Mouse (Mus musculus): Measurements from ENCODE around the gene Stat5b. TPM values are rescaled to one million over a fixed set of nuclear protein-coding genes. Genes with fewer than 3 reads are reported as not detected.

Stat5b gene
- polyA plus RNA-seq, 1 experiment, result 23.2 TPM

DNA sequence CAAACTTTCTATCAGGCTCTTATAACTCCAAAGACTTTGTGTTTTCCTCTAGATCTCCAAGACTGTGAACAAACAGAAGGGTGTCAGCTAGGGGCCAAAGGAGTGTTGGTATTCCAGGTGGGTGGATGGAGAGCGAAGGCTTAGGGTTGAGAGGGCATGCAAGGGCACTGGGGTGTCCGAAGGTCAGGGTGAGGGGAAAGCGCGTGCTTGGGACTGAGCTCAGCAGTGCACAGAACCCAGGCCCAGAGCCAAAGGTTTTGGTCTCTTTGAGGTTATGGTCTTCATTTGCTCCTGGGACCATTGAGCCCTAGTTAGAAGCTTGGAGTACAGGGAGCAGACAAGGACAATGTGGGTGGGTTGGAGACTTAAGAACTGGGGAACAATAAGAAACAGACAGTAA lies 4.7 kb upstream of the Stat5b start:
- Histone ChIP-seq H3K4me3 (ENCODE audit: insufficient read depth, low read depth, low read length) (no peak overlapping the region), H3K4me1 (ENCODE audit: control insufficient read depth, insufficient read depth, low read length) (peaks cover 33% of the 10 kb centered on the region), H3K27ac (ENCODE audit: insufficient read depth, low read depth, low read length) (0 out of 2 replicates have a peak overlapping the region, but pooled peaks have one; percentile 26), H3K36me3 (ENCODE audit: control insufficient read depth, insufficient read depth, low read length) (no peaks in the 10 kb centered on the region), H3K27me3 (replicated peaks; ENCODE audit: control insufficient read depth, insufficient read depth, low read length) (no peaks in the 10 kb centered on the region)
- DNase-seq, result peak; percentile 50
- WGBS, result 51% methylated on average over 4 of the region's 4 CpGs
- TF ChIP-seq CTCF (conservative IDR thresholded peaks at IDR 0.05; ENCODE audit: insufficient read depth, insufficient read length, low read depth, low read length) (no peak), POLR2A (IDR thresholded peaks at IDR 0.05; ENCODE audit: low read depth, low read length) (no peak)

GRCm38 (mm10) chr11:100854268-100854667 lies 3.7 kb upstream of the Stat5b start:
- H3K27me3 ChIP-seq (replicated peaks; ENCODE audit: control insufficient read depth, insufficient read depth, low read length), result no peaks in the 10 kb centered on the region
- no peaks in the 10 kb centered on the region for H3K36me3 ChIP-seq (ENCODE audit: control insufficient read depth, insufficient read depth, low read length)
- no peak overlapping the region for H3K4me3 ChIP-seq (ENCODE audit: insufficient read depth, low read depth, low read length)
- WGBS, result 21% methylated on average over 4 of the region's 4 CpGs
- peak; percentile 87 for DNase-seq
- TF ChIP-seq CTCF (conservative IDR thresholded peaks at IDR 0.05; ENCODE audit: insufficient read depth, insufficient read length, low read depth, low read length) (no peak), POLR2A (IDR thresholded peaks at IDR 0.05; ENCODE audit: low read depth, low read length) (no peak)
- H3K4me1 ChIP-seq (ENCODE audit: control insufficient read depth, insufficient read depth, low read length), result peaks cover 29% of the 10 kb centered on the region
- H3K27ac ChIP-seq (ENCODE audit: insufficient read depth, low read depth, low read length), result no peak overlapping the region

GRCm38 (mm10) chr11:100853018-100853417 lies 2.5 kb upstream of the Stat5b start:
- peaks cover 28% of the 10 kb centered on the region for H3K4me1 ChIP-seq (ENCODE audit: control insufficient read depth, insufficient read depth, low read length)
- H3K27ac ChIP-seq (ENCODE audit: insufficient read depth, low read depth, low read length), result no peak overlapping the region
- no peaks in the 10 kb centered on the region for H3K36me3 ChIP-seq (ENCODE audit: control insufficient read depth, insufficient read depth, low read length)
- DNase-seq, result no peak
- TF ChIP-seq POLR2A (IDR thresholded peaks at IDR 0.05; ENCODE audit: low read depth, low read length) (no peak), CTCF (conservative IDR thresholded peaks at IDR 0.05; ENCODE audit: insufficient read depth, insufficient read length, low read depth, low read length) (no peak)
- H3K27me3 ChIP-seq (replicated peaks; ENCODE audit: control insufficient read depth, insufficient read depth, low read length), result no peaks in the 10 kb centered on the region
- 85% methylated on average over 5 of the region's 5 CpGs for WGBS
- H3K4me3 ChIP-seq (ENCODE audit: insufficient read depth, low read depth, low read length), result no peak overlapping the region

GRCm38 (mm10) chr11:100852088-100852487 lies 1.6 kb upstream of the Stat5b start:
- Histone ChIP-seq H3K27ac (ENCODE audit: insufficient read depth, low read depth, low read length) (no peak overlapping the region), H3K4me1 (ENCODE audit: control insufficient read depth, insufficient read depth, low read length) (peaks cover 28% of the 10 kb centered on the region), H3K4me3 (ENCODE audit: insufficient read depth, low read depth, low read length) (no peak overlapping the region), H3K27me3 (replicated peaks; ENCODE audit: control insufficient read depth, insufficient read depth, low read length) (no peaks in the 10 kb centered on the region), H3K36me3 (ENCODE audit: control insufficient read depth, insufficient read depth, low read length) (no peaks in the 10 kb centered on the region)
- WGBS, result 95% methylated on average over 2 of the region's 2 CpGs
- no peak for TF ChIP-seq POLR2A (IDR thresholded peaks at IDR 0.05; ENCODE audit: low read depth, low read length)
- no peak for TF ChIP-seq CTCF (conservative IDR thresholded peaks at IDR 0.05; ENCODE audit: insufficient read depth, insufficient read length, low read depth, low read length)
- DNase-seq, result no peak

DNA sequence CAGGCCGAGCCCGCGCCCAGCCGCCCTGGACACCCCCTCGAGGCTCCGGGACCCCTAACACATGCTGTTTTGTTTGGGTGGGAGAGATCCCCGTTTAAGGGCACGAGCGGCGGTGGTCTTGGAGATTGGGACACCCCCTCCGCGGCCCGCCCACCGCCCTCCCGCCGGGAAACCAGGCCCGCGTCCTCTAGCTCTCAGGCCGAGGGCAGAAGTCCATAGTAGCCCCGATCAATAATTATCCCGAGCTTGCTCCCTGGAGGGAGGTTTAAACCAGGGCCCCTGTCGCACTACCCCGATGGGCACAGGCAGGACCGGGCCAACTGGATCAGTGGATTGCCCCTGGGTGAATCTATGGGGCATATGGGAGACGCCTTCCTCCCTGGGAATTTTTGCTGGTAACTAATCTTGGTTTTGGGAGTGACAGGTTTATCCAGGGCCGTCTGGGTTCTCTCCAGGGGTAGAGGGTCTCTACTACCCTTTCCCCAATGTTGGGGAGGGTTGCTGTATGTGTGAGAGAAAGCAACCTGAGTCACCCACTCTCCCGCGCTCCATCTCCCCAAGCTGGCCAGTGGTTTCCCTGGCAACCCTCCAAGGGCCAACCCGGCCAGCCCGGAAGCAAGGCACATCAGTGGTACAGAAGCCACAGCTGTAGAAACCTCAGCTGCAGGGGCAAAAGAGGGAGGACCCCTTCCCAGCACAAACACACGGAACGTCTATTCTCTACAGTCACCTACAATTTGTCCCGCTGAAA lies 429 bp upstream of the Stat5b start:
- H3K4me3 ChIP-seq (ENCODE audit: insufficient read depth, low read depth, low read length), result peak overlapping the region; percentile 81
- peaks cover 30% of the 10 kb centered on the region for H3K4me1 ChIP-seq (ENCODE audit: control insufficient read depth, insufficient read depth, low read length)
- 4% methylated on average over 33 of the region's 33 CpGs for WGBS
- TF ChIP-seq POLR2A (IDR thresholded peaks at IDR 0.05; ENCODE audit: low read depth, low read length) (no peak), CTCF (conservative IDR thresholded peaks at IDR 0.05; ENCODE audit: insufficient read depth, insufficient read length, low read depth, low read length) (no peak)
- H3K27ac ChIP-seq (ENCODE audit: insufficient read depth, low read depth, low read length), result peak overlapping the region; percentile 94
- H3K27me3 ChIP-seq (replicated peaks; ENCODE audit: control insufficient read depth, insufficient read depth, low read length), result no peaks in the 10 kb centered on the region
- DNase-seq, result peak; percentile 84
- no peaks in the 10 kb centered on the region for H3K36me3 ChIP-seq (ENCODE audit: control insufficient read depth, insufficient read depth, low read length)

DNA sequence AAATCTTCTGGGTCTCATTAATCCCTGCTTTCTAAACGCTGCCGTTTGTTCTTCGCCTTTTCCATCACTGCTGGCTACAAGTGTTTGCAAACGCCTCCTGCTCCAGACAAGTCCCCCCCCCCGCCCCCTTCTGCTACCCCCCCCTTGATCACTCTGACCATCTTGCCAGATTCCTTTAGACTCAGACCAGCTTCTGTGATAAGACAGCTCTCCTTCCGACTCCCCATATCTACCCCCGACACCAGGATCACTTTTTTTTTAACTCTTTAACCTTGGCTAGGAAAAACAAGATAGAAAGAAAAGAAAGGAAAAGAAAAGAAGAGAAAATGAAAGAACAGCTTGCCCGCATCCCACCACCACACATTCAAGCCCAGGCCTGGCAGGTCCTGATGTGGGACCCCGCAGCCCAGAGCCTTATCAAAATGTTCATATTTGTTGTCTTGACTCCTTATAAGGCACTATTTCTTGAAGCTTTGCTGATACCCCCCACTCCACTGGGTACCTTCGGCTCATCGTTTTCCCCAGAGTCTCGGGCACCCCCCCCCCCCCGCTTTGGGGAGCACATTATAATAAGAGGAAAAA lies 977 bp downstream of the Stat5b start:
- Histone ChIP-seq H3K36me3 (ENCODE audit: control insufficient read depth, insufficient read depth, low read length) (no peaks in the 10 kb centered on the region), H3K4me1 (ENCODE audit: control insufficient read depth, insufficient read depth, low read length) (peaks cover 17% of the 10 kb centered on the region; the same call in 1 of the 2 replicates), H3K27me3 (replicated peaks; ENCODE audit: control insufficient read depth, insufficient read depth, low read length) (no peaks in the 10 kb centered on the region), H3K27ac (ENCODE audit: insufficient read depth, low read depth, low read length) (peak overlapping the region; percentile 94), H3K4me3 (ENCODE audit: insufficient read depth, low read depth, low read length) (peak overlapping the region; percentile 81)
- WGBS, result 5% methylated on average over 13 of the region's 13 CpGs
- no peak for TF ChIP-seq CTCF (conservative IDR thresholded peaks at IDR 0.05; ENCODE audit: insufficient read depth, insufficient read length, low read depth, low read length)
- DNase-seq, result no peak

DNA sequence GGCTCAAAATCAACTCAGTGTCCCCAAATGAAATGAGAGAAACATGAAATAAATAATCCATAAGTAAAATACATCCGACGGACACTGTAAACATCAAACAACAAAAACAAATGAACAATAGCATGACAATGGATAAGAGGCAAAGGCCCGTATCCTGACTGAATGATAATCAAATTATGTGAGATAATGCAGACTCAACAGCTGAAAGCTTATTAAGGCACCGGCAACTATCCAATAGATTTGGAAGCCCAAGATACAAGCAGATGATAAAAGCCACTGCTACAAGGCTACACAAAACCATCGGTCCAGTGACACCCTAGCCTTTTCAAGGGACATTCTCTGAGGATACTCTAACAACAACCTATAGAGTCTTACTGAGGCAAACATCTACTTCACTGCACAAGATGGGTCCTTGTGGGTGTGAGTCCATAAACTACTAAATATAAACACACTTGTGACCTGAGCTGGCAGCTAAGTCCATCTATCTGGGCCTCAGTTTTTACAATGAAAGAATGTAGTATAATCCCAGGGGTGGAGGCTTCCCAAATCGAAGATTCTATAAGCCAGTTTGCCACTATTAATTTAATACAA lies 1.6 kb downstream of the Stat5b start:
- WGBS, result 65% methylated on average over 6 of the region's 6 CpGs
- no peaks in the 10 kb centered on the region for H3K27me3 ChIP-seq (replicated peaks; ENCODE audit: control insufficient read depth, insufficient read depth, low read length)
- peaks cover 14% of the 10 kb centered on the region; the same call in 1 of the 2 replicates for H3K4me1 ChIP-seq (ENCODE audit: control insufficient read depth, insufficient read depth, low read length)
- no peaks in the 10 kb centered on the region for H3K36me3 ChIP-seq (ENCODE audit: control insufficient read depth, insufficient read depth, low read length)
- no peak overlapping the region for H3K4me3 ChIP-seq (ENCODE audit: insufficient read depth, low read depth, low read length)
- no peak for TF ChIP-seq CTCF (conservative IDR thresholded peaks at IDR 0.05; ENCODE audit: insufficient read depth, insufficient read length, low read depth, low read length)
- TF ChIP-seq POLR2A (IDR thresholded peaks at IDR 0.05; ENCODE audit: low read depth, low read length), result no peak
- no peak overlapping the region for H3K27ac ChIP-seq (ENCODE audit: insufficient read depth, low read depth, low read length)
- DNase-seq, result no peak
